Mouse (Mus musculus) small intestine, adult 2 months (tissue): ENCODE data around the gene Nfe2l1.

ENCODE experiments used
- CTCF ChIP-seq: fragments of 200-500 bp; IDR thresholded peaks from 2 replicates; pipeline ENCODE4 v1.5.1; 2012; ENCODE audit warnings: low read depth, mild to moderate bottlenecking, control low read depth, inconsistent platforms, low read length, moderate library complexity, mixed read lengths; ENCODE audit not compliant: insufficient replicate concordance, insufficient read length; ENCODE audit errors: extremely low read depth
- POLR2A ChIP-seq: fragments of 200-500 bp; IDR thresholded peaks from 2 replicates; pipeline ENCODE4 v1.6.1; 2012; ENCODE audit warnings: low read depth, mild to moderate bottlenecking, control low read depth, inconsistent platforms, low read length, moderate library complexity

DNA sequence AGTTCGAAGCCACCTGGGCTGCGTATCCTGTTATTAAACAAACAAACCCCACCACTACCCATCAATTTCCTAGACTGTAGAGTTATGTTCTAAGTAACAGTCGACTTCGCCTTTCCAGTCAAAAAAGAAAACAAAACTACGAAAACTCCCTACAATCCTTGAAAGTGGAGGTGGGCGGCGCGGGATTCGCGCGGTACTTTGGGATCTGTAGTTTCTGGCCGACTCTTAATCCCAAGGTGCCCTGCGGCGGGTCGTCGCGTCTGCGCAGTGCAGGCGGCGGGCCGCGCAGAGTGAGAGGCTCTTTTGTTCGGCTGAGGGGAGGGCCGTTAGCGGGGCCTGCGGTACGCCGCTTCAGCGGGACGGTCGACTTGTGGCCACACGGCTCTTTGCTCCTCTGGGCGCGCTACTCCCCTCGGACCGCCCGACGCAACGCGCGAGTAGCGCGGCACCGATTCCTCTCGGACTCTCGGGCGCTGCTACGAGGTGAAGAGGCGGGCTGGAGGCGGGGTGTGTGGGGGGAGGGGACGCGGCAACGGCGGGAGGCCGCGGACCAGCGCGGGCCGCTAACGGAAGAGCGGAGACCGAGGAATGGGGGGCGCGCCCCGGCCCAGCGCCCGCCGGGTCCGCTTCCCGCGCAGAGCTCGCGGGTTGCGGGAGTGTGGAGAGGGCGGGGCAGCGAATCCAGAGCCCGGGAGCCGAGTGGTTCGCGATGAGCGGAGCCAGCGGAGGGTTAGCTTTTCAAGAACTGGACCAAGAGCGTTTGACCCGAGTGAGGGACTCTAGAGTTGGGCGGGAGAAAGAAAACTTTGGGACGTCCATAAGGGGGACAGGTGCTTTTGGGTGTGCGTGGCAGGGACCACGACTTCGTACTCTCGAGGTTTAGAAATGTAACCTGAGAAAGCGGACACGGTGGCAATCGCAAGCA lies 40.6 kb downstream of the Nfe2l1 start, which contains the start of gene Cbx1:
- TF ChIP-seq CTCF (no peak), POLR2A (peak; percentile 65)
